Mouse (Mus musculus) lung, embryonic 14.5 days (tissue): ENCODE results near the gene Cdh15. TPM values are rescaled to one million over a fixed set of nuclear protein-coding genes. Genes with fewer than 3 reads are reported as not detected.

Source experiments
- ATAC-seq: fragments of 200-750 bp; cut with Nextera tagmentation; 2 replicates; pipeline ENCODE4 v1.8.0; 2017; ENCODE audit warnings: mild to moderate bottlenecking, moderate TSS enrichment, moderate library complexity; ENCODE audit not compliant: insufficient read depth
- DNase-seq: peaks from one replicate; pipeline ENCODE4 v3.0.0-alpha.2; 2015
- H3K27ac ChIP-seq: fragments of 300-500 bp; sonication (generic); 2 replicates; pipeline ENCODE4 v1.5.1; 2014; ENCODE audit warnings: low read depth, mild to moderate bottlenecking, moderate library complexity
- H3K27me3 ChIP-seq: fragments of 300-500 bp; sonication (generic); 2 replicates; pipeline ENCODE4 v1.6.1; 2014; ENCODE audit warnings: low read length, control low read depth; ENCODE audit not compliant: insufficient read depth
- H3K36me3 ChIP-seq: fragments of 300-500 bp; sonication (generic); 2 replicates; pipeline ENCODE4 v1.6.1; 2014; ENCODE audit warnings: control low read depth; ENCODE audit not compliant: insufficient read depth
- H3K4me1 ChIP-seq: fragments of 300-500 bp; sonication (generic); 2 replicates; pipeline ENCODE4 v1.6.1; 2014; ENCODE audit warnings: antibody characterized with exemption, control low read depth; ENCODE audit not compliant: insufficient read depth
- H3K4me2 ChIP-seq: fragments of 300-500 bp; sonication (generic); 2 replicates; pipeline ENCODE4 v1.6.1; 2014; ENCODE audit warnings: mild to moderate bottlenecking
- H3K4me3 ChIP-seq: fragments of 300-500 bp; sonication (generic); 2 replicates; pipeline ENCODE4 v1.5.1; 2014; ENCODE audit warnings: low read depth, low read length
- H3K9ac ChIP-seq: fragments of 300-500 bp; sonication (generic); 2 replicates; pipeline ENCODE4 v1.6.1; 2014
- H3K9me3 ChIP-seq: fragments of 300-500 bp; sonication (generic); 2 replicates; pipeline ENCODE4 v1.6.1; 2016; ENCODE audit warnings: low read depth, low read length, control low read depth
- CTCF ChIP-seq: IDR thresholded peaks from 2 replicates; pipeline ENCODE4 v1.5.1; 2016; ENCODE audit warnings: antibody characterized with exemption, low read depth
- WGBS: fragments of 180-500 bp; shearing (Covaris S2); extraction: QIAGEN DNeasy Blood & Tissue Kit; methylation state at CpG from one replicate; pipeline ENCODE4 v1.1.7; 2014; 5-methylcytosine and 5-hydroxymethylcytosine counted together
- polyA plus RNA-seq: library from polyadenylated mRNA; unstranded; fragments of >200 nt; fragmentation: Nextera tagmentation; extraction: Ambion mirVana; gene quantifications from 2 replicates; pipeline ENCODE4 v1.2.1, GENCODE M21; 2014

Cdh15 gene
- polyA plus RNA-seq, 1 experiment from 2014 or later: not detected

GRCm38 (mm10) chr8:122836696-122837095 is 11.1 kb upstream of the Cdh15 start:
- no peaks in the 10 kb centered on the region for H3K9me3 ChIP-seq
- ATAC-seq: no peak
- H3K9ac ChIP-seq: no peak overlapping the region
- H3K27me3 ChIP-seq: no peaks in the 10 kb centered on the region
- no peak overlapping the region for H3K27ac ChIP-seq
- WGBS: 67% methylated on average over 13 of the region's 13 CpGs
- no peak overlapping the region for H3K4me3 ChIP-seq
- no peak overlapping the region for H3K4me2 ChIP-seq
- no peak for TF ChIP-seq CTCF
- DNase-seq: no peak
- no peaks in the 10 kb centered on the region for H3K4me1 ChIP-seq
- H3K36me3 ChIP-seq: no peaks in the 10 kb centered on the region

GRCm38 (mm10) chr8:122844161-122844560 is 3.6 kb upstream of the Cdh15 start:
- ATAC-seq: no peak
- no peak for TF ChIP-seq CTCF

DNA sequence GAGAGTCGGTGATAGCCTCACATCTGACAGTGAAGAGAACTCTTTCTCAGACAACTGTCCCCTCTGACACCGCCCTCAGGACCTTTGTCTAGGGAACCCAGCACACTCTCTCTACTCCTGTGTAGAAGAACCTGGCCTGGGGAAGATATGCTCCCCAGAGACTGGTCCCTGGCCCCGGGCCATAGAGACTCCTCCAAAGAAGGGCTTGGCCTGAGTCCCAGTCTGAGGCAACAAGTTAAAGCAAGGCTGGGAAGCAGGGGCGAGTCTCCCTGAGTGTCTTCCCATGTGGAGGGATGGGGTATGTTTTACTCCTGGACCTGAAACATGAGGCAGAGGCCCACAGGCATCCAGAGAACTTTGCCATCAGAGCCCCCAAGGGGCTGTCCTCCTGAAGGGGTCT is 2.1 kb upstream of the Cdh15 start:
- Histone ChIP-seq H3K4me3 (no peak overlapping the region), H3K36me3 (no peaks in the 10 kb centered on the region), H3K4me1 (no peaks in the 10 kb centered on the region; the same call in 1 of the 2 replicates), H3K9ac (no peak overlapping the region), H3K4me2 (no peak overlapping the region), H3K27ac (no peak overlapping the region), H3K27me3 (no peaks in the 10 kb centered on the region), H3K9me3 (no peaks in the 10 kb centered on the region)
- no peak for TF ChIP-seq CTCF
- ATAC-seq (0 out of 2 replicates have a peak, but pooled peaks have one; percentile 6), DNase-seq (peak; percentile 78)
- WGBS: 55% methylated on average over 4 of the region's 4 CpGs

More at GRCm38 (mm10) chr8:122844161-122844560, 3.6 kb upstream of the Cdh15 start:
- no peak overlapping the region for H3K4me2 ChIP-seq
- no peak for DNase-seq
- no peak overlapping the region for H3K4me3 ChIP-seq
- H3K9me3 ChIP-seq: no peaks in the 10 kb centered on the region
- WGBS: 60% methylated on average over 3 of the region's 3 CpGs
- no peaks in the 10 kb centered on the region for H3K36me3 ChIP-seq
- H3K27ac ChIP-seq: no peak overlapping the region
- no peaks in the 10 kb centered on the region; the same call in 1 of the 2 replicates for H3K4me1 ChIP-seq
- no peak overlapping the region for H3K9ac ChIP-seq
- H3K27me3 ChIP-seq: no peaks in the 10 kb centered on the region

DNA sequence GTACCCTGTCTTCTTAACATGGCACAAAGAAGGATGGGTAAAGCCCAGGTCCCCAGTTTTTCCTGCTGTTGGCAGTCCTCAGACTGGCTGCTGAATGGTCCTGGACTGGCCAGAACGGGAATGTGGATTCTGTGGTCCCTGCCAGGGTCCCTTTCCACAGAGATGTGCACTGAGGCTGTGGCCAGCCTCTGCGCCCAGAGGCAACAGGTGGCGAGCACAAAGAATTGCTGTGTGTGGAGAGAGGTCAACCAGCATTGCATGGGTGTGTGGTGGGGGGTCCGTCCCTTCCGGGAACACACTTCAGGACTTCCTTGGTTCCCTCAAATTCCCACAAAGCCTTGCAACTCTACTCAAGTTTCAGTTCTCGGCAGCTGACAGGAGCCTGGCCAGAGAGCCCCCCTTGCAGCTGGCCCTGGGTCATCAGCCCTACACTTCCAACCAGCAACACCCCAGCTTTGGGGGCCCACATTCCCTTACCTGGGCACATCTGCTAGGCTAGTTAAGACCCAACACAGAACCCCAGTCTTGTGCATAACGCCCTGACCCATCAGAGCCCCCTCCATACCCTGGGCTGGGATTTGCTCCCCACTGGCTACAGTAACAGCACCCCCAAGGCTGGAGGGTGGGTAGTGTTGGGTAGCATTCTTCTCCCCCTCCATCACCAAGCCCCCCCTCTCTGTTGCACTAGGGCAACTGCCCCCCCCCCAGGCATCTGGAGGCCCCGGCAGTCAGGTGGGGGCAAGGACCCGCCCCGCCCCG is 1.6 kb downstream of the Cdh15 start:
- no peaks in the 10 kb centered on the region for H3K27me3 ChIP-seq
- DNase-seq (no peak), ATAC-seq (no peak)
- H3K27ac ChIP-seq: no peak overlapping the region
- H3K9me3 ChIP-seq: no peaks in the 10 kb centered on the region
- H3K36me3 ChIP-seq: no peaks in the 10 kb centered on the region
- H3K9ac ChIP-seq: no peak overlapping the region
- no peak overlapping the region for H3K4me3 ChIP-seq
- peaks cover 2% of the 10 kb centered on the region; the same call in 1 of the 2 replicates for H3K4me1 ChIP-seq
- 62% methylated on average over 11 of the region's 11 CpGs for WGBS
- TF ChIP-seq CTCF: no peak
- H3K4me2 ChIP-seq: no peak overlapping the region

DNA sequence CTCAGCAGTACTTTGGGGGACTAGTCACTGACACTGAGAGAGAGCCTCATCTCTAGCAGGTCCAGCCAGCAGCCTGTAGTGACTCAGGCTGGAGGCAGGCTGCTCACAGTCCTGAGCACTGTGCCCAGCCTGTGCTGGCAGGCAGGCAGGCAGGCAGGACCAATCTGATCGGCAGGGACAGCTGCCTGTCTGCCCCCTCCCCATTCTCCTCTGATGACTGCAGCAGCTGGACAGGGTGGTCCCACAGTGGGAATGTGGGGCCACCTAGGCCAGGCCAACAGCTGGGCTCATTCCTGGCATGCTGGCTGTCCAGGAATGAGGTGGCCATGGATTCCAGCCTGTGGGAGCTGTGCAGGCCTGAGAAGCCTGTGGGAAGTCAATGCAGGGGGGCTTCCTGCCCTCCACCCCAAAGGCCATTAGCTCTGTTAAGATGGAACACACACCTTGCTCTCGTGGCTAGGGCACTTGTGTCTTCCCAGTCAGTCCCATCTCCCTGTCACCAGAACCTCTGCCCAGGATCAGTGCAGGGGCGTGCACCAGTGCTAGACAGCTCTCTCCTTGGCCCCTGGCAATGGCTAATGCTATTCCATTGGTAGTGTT is 3.0 kb downstream of the Cdh15 start:
- Histone ChIP-seq H3K27me3 (no peaks in the 10 kb centered on the region), H3K9ac (no peak overlapping the region), H3K27ac (no peak overlapping the region), H3K36me3 (no peaks in the 10 kb centered on the region), H3K4me2 (no peak overlapping the region), H3K9me3 (no peaks in the 10 kb centered on the region), H3K4me3 (no peak overlapping the region), H3K4me1 (peaks cover 2% of the 10 kb centered on the region; the same call in 1 of the 2 replicates)
- TF ChIP-seq CTCF: no peak
- WGBS: 57% methylated on average over 3 of the region's 3 CpGs
- ATAC-seq (no peak), DNase-seq (no peak)

- 76% methylated on average over 12 of the region's 12 CpGs for WGBS
These were observed 4.2 kb downstream of the Cdh15 start for GRCm38 (mm10) chr8:122851692-122852545.

More at GRCm38 (mm10) chr8:122851692-122852545, 4.2 kb downstream of the Cdh15 start:
- H3K27me3 ChIP-seq: no peaks in the 10 kb centered on the region
- TF ChIP-seq CTCF: no peak
- no peak overlapping the region for H3K4me2 ChIP-seq
- no peaks in the 10 kb centered on the region for H3K36me3 ChIP-seq
- H3K9ac ChIP-seq: no peak overlapping the region
- H3K4me1 ChIP-seq: peaks cover 2% of the 10 kb centered on the region; the same call in 1 of the 2 replicates
- H3K9me3 ChIP-seq: no peaks in the 10 kb centered on the region
- no peak overlapping the region for H3K4me3 ChIP-seq
- ATAC-seq (no peak), DNase-seq (no peak)
- no peak overlapping the region for H3K27ac ChIP-seq
